Mouse (Mus musculus): Measurements from ENCODE around the gene Zfp704.

- TF ChIP-seq POU5F1 (IDR thresholded peaks at IDR 0.05; ENCODE audit: borderline replicate concordance, low read length) (no peak), NANOG (IDR thresholded peaks at IDR 0.05; ENCODE audit: borderline replicate concordance, low read length) (no peak)
These were observed 65.5 kb downstream of the Zfp704 start for GRCm38 (mm10) chr3:9544421-9544820.
